Mouse (Mus musculus) midbrain, embryonic 12.5 days (tissue): Measurements from ENCODE around the gene Gm10277. TPM values are rescaled to one million over a fixed set of nuclear protein-coding genes. Genes with fewer than 3 reads are reported as not detected.
"Not testable (repeated sequence)": the region's sequence is repeated elsewhere in the genome, so short reads cannot be mapped to it uniquely, and the experiment has no call there.

ENCODE experiments used
- ATAC-seq: fragments of 200-750 bp; cut with Nextera tagmentation; 2 replicates; pipeline ENCODE4 v1.8.0; 2017; ENCODE audit warnings: low read depth, moderate TSS enrichment, moderate library complexity; ENCODE audit not compliant: low FRiP score
- H3K27ac ChIP-seq: fragments of 300-500 bp; sonication (generic); replicated peaks from 2 replicates; pipeline ENCODE4 v1.5.1; 2016; ENCODE audit warnings: mild to moderate bottlenecking
- H3K27me3 ChIP-seq: fragments of 300-500 bp; sonication (generic); 2 replicates; pipeline ENCODE4 v1.6.1; 2016; ENCODE audit warnings: mild to moderate bottlenecking
- H3K36me3 ChIP-seq: fragments of 300-500 bp; sonication (generic); 2 replicates; pipeline ENCODE4 v1.6.1; 2016
- H3K4me1 ChIP-seq: fragments of 300-500 bp; sonication (generic); 2 replicates; pipeline ENCODE4 v1.6.1; 2016
- H3K4me2 ChIP-seq: fragments of 300-500 bp; sonication (generic); replicated peaks from 2 replicates; pipeline ENCODE4 v1.6.1; 2016; ENCODE audit warnings: mild to moderate bottlenecking, moderate library complexity
- H3K4me3 ChIP-seq: fragments of 300-500 bp; sonication (generic); 2 replicates; pipeline ENCODE4 v1.5.1; 2016; ENCODE audit warnings: mild to moderate bottlenecking
- H3K9ac ChIP-seq: fragments of 300-500 bp; sonication (generic); replicated peaks from 2 replicates; pipeline ENCODE4 v1.6.1; 2016; ENCODE audit warnings: mild to moderate bottlenecking, moderate library complexity
- H3K9me3 ChIP-seq: fragments of 300-500 bp; sonication (generic); 2 replicates; pipeline ENCODE4 v1.6.1; 2016; ENCODE audit warnings: mild to moderate bottlenecking
- WGBS: fragments of 180-500 bp; shearing (Covaris S2); methylation state at CpG from one replicate; pipeline ENCODE4 v1.1.7; 2016; 5-methylcytosine and 5-hydroxymethylcytosine counted together
- polyA plus RNA-seq: library from polyadenylated mRNA; unstranded; fragments of >200 nt; fragmentation: Nextera tagmentation; extraction: Ambion mirVana; gene quantifications from 2 replicates; pipeline ENCODE4 v1.2.1, GENCODE M21; 2016

Gene Gm10277
- polyA plus RNA-seq, 1 experiment from 2014 or later, result 2.8 TPM

GRCm38 (mm10) chr11:77764694-77765458 lies 22.7 kb downstream of the Gm10277 start:
- 58% methylated on average over 9 of the region's 9 CpGs for WGBS
- Histone ChIP-seq H3K4me1 (peaks cover 40% of the 10 kb centered on the region), H3K27ac (peak overlapping the region; percentile 97; the same call in 1 of the 2 replicates), H3K27me3 (peaks cover 6% of the 10 kb centered on the region; the same call in 1 of the 2 replicates), H3K4me3 (peak overlapping the region; percentile 94), H3K4me2 (peak overlapping the region; percentile 96), H3K9ac (peak overlapping the region; percentile 97; the same call in 1 of the 2 replicates), H3K36me3 (no peaks in the 10 kb centered on the region), H3K9me3 (no peaks in the 10 kb centered on the region)
- no peak for ATAC-seq

GRCm38 (mm10) chr11:77763673-77764340 lies 23.7 kb downstream of the Gm10277 start:
- peak; percentile 77 for ATAC-seq
- H3K27me3 ChIP-seq, result peaks cover 6% of the 10 kb centered on the region; the same call in 1 of the 2 replicates
- 5% methylated on average over 26 of the region's 26 CpGs for WGBS

DNA sequence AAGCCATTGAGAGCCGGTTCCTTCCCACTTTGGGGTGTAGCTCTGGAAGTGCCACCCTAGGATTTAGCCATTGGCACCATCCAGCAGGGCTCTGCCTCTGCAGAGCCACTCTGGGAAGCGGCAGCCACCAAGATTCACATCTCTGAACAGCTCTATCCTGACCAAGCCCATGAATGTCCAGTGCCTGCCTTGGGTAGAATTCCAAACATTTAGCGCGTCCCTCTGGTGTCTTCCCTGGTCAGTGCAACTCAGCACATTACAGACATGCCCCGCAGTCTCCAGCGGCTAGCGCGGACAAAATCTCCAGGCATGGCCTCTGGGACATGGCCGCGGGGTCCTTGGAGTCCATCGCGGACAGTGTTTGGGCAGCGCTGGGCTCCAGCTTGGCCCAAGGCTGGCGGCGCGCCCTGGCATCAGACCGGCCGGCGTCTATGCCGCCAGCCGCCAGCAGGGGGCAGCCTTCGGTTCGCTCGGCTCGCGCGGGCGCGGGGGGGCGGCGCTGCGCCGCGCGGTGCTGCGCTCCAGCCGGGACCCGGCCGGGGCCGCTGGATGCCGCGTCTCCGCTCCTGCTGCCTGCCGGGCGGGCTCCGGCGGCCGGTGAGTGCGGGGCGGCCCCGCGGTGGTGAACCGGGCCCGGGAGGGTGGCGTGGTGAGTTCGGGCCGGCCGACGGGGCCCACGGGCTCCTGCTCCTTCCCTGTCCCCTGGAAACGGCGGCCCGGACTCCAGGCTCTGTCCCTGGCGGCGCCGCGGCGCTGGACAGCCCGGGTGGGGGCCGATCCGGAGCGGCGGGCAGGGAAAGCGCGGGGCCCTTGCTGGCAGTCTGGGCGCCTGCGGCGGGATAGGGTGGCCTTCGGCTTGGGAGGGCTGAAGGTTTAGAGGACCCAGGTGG lies 24.5 kb downstream of the Gm10277 start, which contains the start of gene Myo18a:
Gene Myo18a (plus strand): TSS at position 464 of the 890 bp plus-strand sequence.
- Histone ChIP-seq H3K9me3 (no peaks in the 10 kb centered on the region), H3K27me3 (peaks cover 10% of the 10 kb centered on the region), H3K36me3 (no peaks in the 10 kb centered on the region), H3K27ac (peak within 1 kb of the TSS; percentile 97), H3K9ac (peak within 1 kb of the TSS; percentile 97), H3K4me3 (peak within 1 kb of the TSS; percentile 94), H3K4me2 (peak within 1 kb of the TSS; percentile 96), H3K4me1 (peaks cover 45% of the 10 kb centered on the region)
- peak; percentile 84 for ATAC-seq
- WGBS, result 1% methylated on average over 73 of the region's 79 CpGs

More at GRCm38 (mm10) chr11:77763673-77764340, 23.7 kb downstream of the Gm10277 start:
- peaks cover 40% of the 10 kb centered on the region for H3K4me1 ChIP-seq
- H3K9me3 ChIP-seq, result no peaks in the 10 kb centered on the region
- no peaks in the 10 kb centered on the region for H3K36me3 ChIP-seq
- peak overlapping the region; percentile 96 for H3K4me2 ChIP-seq
- H3K4me3 ChIP-seq, result peak overlapping the region; percentile 94
- peak overlapping the region; percentile 97 for H3K9ac ChIP-seq
- peak overlapping the region; percentile 97 for H3K27ac ChIP-seq

GRCm38 (mm10) chr11:77760031-77760430 lies 27.5 kb downstream of the Gm10277 start:
- no peak overlapping the region for H3K4me2 ChIP-seq
- peaks cover 10% of the 10 kb centered on the region for H3K27me3 ChIP-seq
- ATAC-seq, result no peak
- no peak overlapping the region for H3K27ac ChIP-seq
- WGBS, result 92% methylated on average over 4 of the region's 4 CpGs
- H3K9me3 ChIP-seq, result no peaks in the 10 kb centered on the region
- no peak overlapping the region for H3K9ac ChIP-seq
- H3K4me3 ChIP-seq, result no peak overlapping the region
- H3K36me3 ChIP-seq, result no peaks in the 10 kb centered on the region
- H3K4me1 ChIP-seq, result peaks cover 23% of the 10 kb centered on the region

DNA sequence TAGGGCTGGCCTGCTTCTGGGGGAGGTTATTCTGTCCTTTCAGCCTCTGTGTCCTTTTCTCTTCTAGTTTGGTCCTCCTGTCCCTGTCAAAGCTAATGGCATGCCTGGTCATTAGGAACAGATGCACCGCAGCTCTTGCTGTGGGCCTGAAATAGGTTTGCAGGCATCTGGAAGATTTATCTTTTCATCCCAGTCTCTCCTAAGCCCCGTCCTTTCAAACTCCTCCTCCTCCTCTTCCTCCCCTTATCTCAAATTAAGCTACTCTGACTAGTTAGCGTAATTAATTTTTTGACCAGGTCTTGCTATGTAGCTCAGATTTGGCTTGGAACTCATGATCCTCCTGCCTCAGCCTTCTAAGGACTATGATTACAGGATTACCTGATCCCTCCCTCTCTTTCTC lies 34.1 kb downstream of the Gm10277 start:
- Histone ChIP-seq H3K4me1 (peaks cover 3% of the 10 kb centered on the region; the same call in 1 of the 2 replicates), H3K36me3 (no peaks in the 10 kb centered on the region), H3K4me3 (no peak overlapping the region), H3K9ac (no peak overlapping the region), H3K4me2 (no peak overlapping the region), H3K27me3 (peaks cover 2% of the 10 kb centered on the region; the same call in 1 of the 2 replicates), H3K27ac (no peak overlapping the region), H3K9me3 (no peaks in the 10 kb centered on the region)
- ATAC-seq, result no peak
- 75% methylated on average over 3 of the region's 3 CpGs for WGBS

DNA sequence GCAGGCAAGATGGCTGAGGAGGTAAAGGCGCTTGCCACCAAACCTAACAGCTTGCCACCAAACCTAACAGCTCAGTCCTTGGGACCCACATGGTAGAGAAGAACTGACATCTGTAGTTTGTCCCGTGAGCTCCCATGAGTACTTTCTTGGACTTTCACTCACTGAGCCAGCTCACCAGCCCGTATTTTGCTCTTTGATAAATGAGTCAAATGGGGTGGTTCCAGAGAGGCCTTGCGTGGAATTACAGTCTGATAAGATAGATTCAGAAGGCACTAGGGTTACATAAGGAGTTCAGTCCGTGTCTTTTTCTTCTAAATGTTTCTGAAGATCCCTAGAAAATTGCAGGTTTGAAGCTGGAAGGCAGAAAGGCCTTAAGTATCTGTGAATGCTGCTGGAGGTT lies 35.0 kb downstream of the Gm10277 start:
- Histone ChIP-seq H3K4me3 (no peak overlapping the region), H3K27ac (no peak overlapping the region), H3K9ac (no peak overlapping the region), H3K4me2 (no peak overlapping the region), H3K4me1 (no peaks in the 10 kb centered on the region), H3K9me3 (no peaks in the 10 kb centered on the region), H3K36me3 (no peaks in the 10 kb centered on the region), H3K27me3 (no peaks in the 10 kb centered on the region)
- 86% methylated on average over 5 of the region's 5 CpGs for WGBS
- ATAC-seq, result no peak

- H3K4me1 ChIP-seq, result no peaks in the 10 kb centered on the region
- H3K4me3 ChIP-seq, result no peak overlapping the region
- no peak overlapping the region for H3K27ac ChIP-seq
- WGBS, result 89% methylated on average over 5 of the region's 5 CpGs
- ATAC-seq, result no peak
- H3K4me2 ChIP-seq, result no peak overlapping the region
- H3K36me3 ChIP-seq, result no peaks in the 10 kb centered on the region
- H3K9me3 ChIP-seq, result no peaks in the 10 kb centered on the region
- H3K27me3 ChIP-seq, result no peaks in the 10 kb centered on the region
- no peak overlapping the region for H3K9ac ChIP-seq
Observed at GRCm38 (mm10) chr11:77748996-77749395, 38.6 kb downstream of the Gm10277 start.

DNA sequence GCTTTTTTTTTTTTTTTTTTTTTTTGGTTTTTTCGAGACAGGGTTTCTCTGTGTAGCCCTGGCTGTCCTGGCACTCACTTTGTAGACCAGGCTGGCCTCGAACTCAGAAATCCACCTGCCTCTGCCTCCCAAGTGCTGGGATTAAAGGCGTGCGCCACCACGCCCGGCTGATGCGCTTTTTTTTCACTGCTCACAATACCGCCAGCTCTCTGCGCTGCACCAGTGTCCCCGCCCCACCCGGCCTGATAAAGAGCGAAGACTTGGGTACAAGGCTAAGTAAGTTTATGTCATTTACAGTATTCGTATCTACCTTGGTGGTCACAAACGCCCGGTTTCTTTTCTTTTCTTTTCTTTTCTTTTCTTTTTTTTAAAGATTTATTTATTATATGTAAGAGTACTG lies 40.4 kb downstream of the Gm10277 start:
- not testable (repeated sequence) for H3K36me3 ChIP-seq

DNA sequence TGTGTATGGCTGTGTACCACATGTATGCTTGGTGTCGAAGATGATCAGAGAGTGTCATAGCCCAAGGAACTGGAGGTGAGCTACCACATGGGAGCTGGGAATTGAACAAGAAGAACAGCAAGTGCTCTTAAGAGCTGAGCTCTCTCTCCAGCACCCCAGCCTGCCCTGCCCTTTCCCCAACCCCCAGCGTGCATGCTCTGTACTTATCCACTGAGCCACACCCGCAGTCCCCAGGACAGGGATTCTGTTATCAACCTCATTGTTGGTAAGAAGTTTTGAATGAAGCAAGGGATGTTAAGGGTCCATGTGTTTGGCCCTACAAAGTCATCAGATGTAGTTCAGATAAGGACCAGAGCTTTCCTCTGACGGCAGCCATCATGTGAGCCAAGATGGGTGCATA lies 40.9 kb downstream of the Gm10277 start:
- no peaks in the 10 kb centered on the region for H3K9me3 ChIP-seq
- no peaks in the 10 kb centered on the region for H3K27me3 ChIP-seq
- H3K4me2 ChIP-seq, result no peak overlapping the region
- H3K36me3 ChIP-seq, result no peaks in the 10 kb centered on the region
- ATAC-seq, result no peak
- no peak overlapping the region for H3K4me3 ChIP-seq
- no peaks in the 10 kb centered on the region for H3K4me1 ChIP-seq
- WGBS, result 92% methylated on average over 4 of the region's 4 CpGs
- H3K27ac ChIP-seq, result no peak overlapping the region
- H3K9ac ChIP-seq, result no peak overlapping the region

More for the DNA sequence above, 40.4 kb downstream of the Gm10277 start:
- H3K9me3 ChIP-seq, H3K27me3 ChIP-seq, H3K9ac ChIP-seq, H3K4me1 ChIP-seq, H3K4me3 ChIP-seq, H3K27ac ChIP-seq, H3K4me2 ChIP-seq, ATAC-seq: not testable (repeated sequence)
- WGBS, result 96% methylated on average over 14 of the region's 15 CpGs

DNA sequence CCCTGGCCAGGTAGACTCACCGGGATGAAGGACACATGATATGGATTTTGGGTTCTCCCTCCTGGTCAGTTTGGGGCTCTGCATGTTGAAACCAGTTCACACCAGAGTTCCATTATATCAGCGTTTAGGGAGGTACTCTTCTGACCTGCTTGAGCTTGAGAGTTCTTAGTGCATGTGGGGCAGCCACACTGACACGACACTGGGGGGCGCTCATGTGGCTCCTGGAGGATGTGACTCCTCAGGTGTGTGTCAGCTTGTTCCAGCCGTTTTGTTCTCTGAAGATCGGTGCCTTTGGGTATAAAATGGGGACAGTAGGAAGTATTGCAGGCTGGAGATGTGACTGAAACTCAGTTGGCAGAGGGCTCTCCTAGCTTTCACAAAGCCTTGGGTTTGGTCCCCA lies 43.6 kb downstream of the Gm10277 start:
- Histone ChIP-seq H3K27ac (no peak overlapping the region), H3K9ac (no peak overlapping the region), H3K4me1 (no peaks in the 10 kb centered on the region), H3K4me3 (no peak overlapping the region), H3K27me3 (no peaks in the 10 kb centered on the region), H3K9me3 (no peaks in the 10 kb centered on the region), H3K36me3 (no peaks in the 10 kb centered on the region), H3K4me2 (no peak overlapping the region)
- no peak for ATAC-seq
- WGBS, result 43% methylated on average over 6 of the region's 6 CpGs

- no peak overlapping the region for H3K27ac ChIP-seq
- no peaks in the 10 kb centered on the region for H3K4me1 ChIP-seq
- no peak overlapping the region for H3K9ac ChIP-seq
- no peaks in the 10 kb centered on the region for H3K27me3 ChIP-seq
- no peak overlapping the region for H3K4me3 ChIP-seq
- no peak overlapping the region for H3K4me2 ChIP-seq
- 43% methylated on average over 7 of the region's 7 CpGs for WGBS
- H3K36me3 ChIP-seq, result no peaks in the 10 kb centered on the region
- no peaks in the 10 kb centered on the region for H3K9me3 ChIP-seq
- no peak for ATAC-seq
Observed at GRCm38 (mm10) chr11:77738555-77738954, 49.0 kb downstream of the Gm10277 start.
